Mouse (Mus musculus) left cerebral cortex, adult 6 months (tissue): ENCODE results near the gene Hist1h3g. TPM values are rescaled to one million over a fixed set of nuclear protein-coding genes. Genes with fewer than 3 reads are reported as not detected.

Source experiments
- polyA plus RNA-seq: library from polyadenylated mRNA; unstranded; fragments of <200 nt; fragmentation: Nextera tagmentation; gene quantifications from 2 replicates; pipeline ENCODE4 v1.2.3, GENCODE M21; 2021

Gene Hist1h3g
- polyA plus RNA-seq, 1 experiment from 2014 or later = not detected

Other genes with a start within 250 kb of the Hist1h3g start
- gene Zfp322a, start 166.2 kb upstream of the Hist1h3g start, polyA plus RNA-seq = 11.4 and 15.5 TPM in 2 replicates
- gene Abt1, start 111.6 kb upstream of the Hist1h3g start, polyA plus RNA-seq = 7.6 and 8.6 TPM in 2 replicates
- 0.03 TPM in 1 of 2 replicates, not detected in the other for gene Btn1a1, start 69.5 kb upstream of the Hist1h3g start, polyA plus RNA-seq
- 0.49 and 0.70 TPM in 2 replicates for gene Btn2a2, start 46.6 kb upstream of the Hist1h3g start, polyA plus RNA-seq
- gene Hist1h4h, start 4.4 kb upstream of the Hist1h3g start, polyA plus RNA-seq = 37.4 and 58.8 TPM in 2 replicates
- gene Hist1h2af, start 1.5 kb upstream of the Hist1h3g start, polyA plus RNA-seq = 0.54 TPM in 1 of 2 replicates, not detected in the other
- gene Hist1h2bh, start 8.0 kb downstream of the Hist1h3g start, polyA plus RNA-seq = 0.20 and 0.25 TPM in 2 replicates
- gene Hist1h3f, start 8.6 kb downstream of the Hist1h3g start, polyA plus RNA-seq = 0.13 and 0.29 TPM in 2 replicates
- gene Hist1h4f, start 16.2 kb downstream of the Hist1h3g start, polyA plus RNA-seq = not detected in 2 replicates
- gene Hist1h1d, start 17.8 kb downstream of the Hist1h3g start, polyA plus RNA-seq = 0.02 and 0.05 TPM in 2 replicates
- 0.88 and 1.3 TPM in 2 replicates for gene Hist1h3e, start 26.9 kb downstream of the Hist1h3g start, polyA plus RNA-seq
- gene Hist1h2ae, start 35.8 kb downstream of the Hist1h3g start, polyA plus RNA-seq = 4.0 and 7.7 TPM in 2 replicates
- 1.3 and 2.6 TPM in 2 replicates for gene Hist1h2bg, start 36.0 kb downstream of the Hist1h3g start, polyA plus RNA-seq
- gene Hist1h2bf, start 38.8 kb downstream of the Hist1h3g start, polyA plus RNA-seq = 0.73 TPM in 1 of 2 replicates, not detected in the other
- gene Hist1h2ad, start 39.0 kb downstream of the Hist1h3g start, polyA plus RNA-seq = 0.59 TPM in 1 of 2 replicates, not detected in the other
- gene Hist1h3d, start 40.3 kb downstream of the Hist1h3g start, polyA plus RNA-seq = 0.18 and 0.33 TPM in 2 replicates
- 6.4 and 8.7 TPM in 2 replicates for gene Hist1h4d, start 46.2 kb downstream of the Hist1h3g start, polyA plus RNA-seq
- 3.2 TPM in 2 replicates for gene Hist1h2be, start 85.7 kb downstream of the Hist1h3g start, polyA plus RNA-seq
- 7.8 and 10.6 TPM in 2 replicates for gene Hist1h1e, start 87.1 kb downstream of the Hist1h3g start, polyA plus RNA-seq
- 0.88 and 1.6 TPM in 2 replicates for gene Hist1h2ac, start 148.5 kb downstream of the Hist1h3g start, polyA plus RNA-seq
- gene Hist1h2bc, start 148.8 kb downstream of the Hist1h3g start, polyA plus RNA-seq = 101 and 115 TPM in 2 replicates
- not detected in 2 replicates for gene Hist1h1t, start 160.4 kb downstream of the Hist1h3g start, polyA plus RNA-seq
- gene Hist1h4c, start 163.0 kb downstream of the Hist1h3g start, polyA plus RNA-seq = 2.1 and 4.0 TPM in 2 replicates
- gene Hfe, start 175.4 kb downstream of the Hist1h3g start, polyA plus RNA-seq = 3.9 and 4.3 TPM in 2 replicates
- gene Hist1h1c, start 203.4 kb downstream of the Hist1h3g start, polyA plus RNA-seq = 7.4 and 7.6 TPM in 2 replicates
- 0.53 TPM in 1 of 2 replicates, not detected in the other for gene Hist1h3c, start 210.2 kb downstream of the Hist1h3g start, polyA plus RNA-seq
- 0.45 TPM in 1 of 2 replicates, not detected in the other for gene Hist1h2bb, start 211.3 kb downstream of the Hist1h3g start, polyA plus RNA-seq
- 2.6 and 2.8 TPM in 2 replicates for gene Hist1h2ab, start 215.7 kb downstream of the Hist1h3g start, polyA plus RNA-seq
- gene Hist1h3b, start 216.8 kb downstream of the Hist1h3g start, polyA plus RNA-seq = 0.40 TPM in 1 of 2 replicates, not detected in the other
- not detected in 2 replicates for gene Hist1h4b, start 221.6 kb downstream of the Hist1h3g start, polyA plus RNA-seq
- gene Hist1h4a, start 225.8 kb downstream of the Hist1h3g start, polyA plus RNA-seq = 0.47 TPM in 1 of 2 replicates, not detected in the other
- gene Hist1h3a, start 227.0 kb downstream of the Hist1h3g start, polyA plus RNA-seq = not detected in 2 replicates
- gene Hist1h1a, start 228.2 kb downstream of the Hist1h3g start, polyA plus RNA-seq = not detected in 2 replicates
- not detected in 2 replicates for gene Trim38, start 234.5 kb downstream of the Hist1h3g start, polyA plus RNA-seq